Mouse (Mus musculus): ENCODE measurements around the gene Fndc11.

GRCm38 (mm10) chr2:181196628-181197300, 23.0 kb upstream of the Fndc11 start:
- no peak for TF ChIP-seq POLR2A (IDR thresholded peaks at IDR 0.05; ENCODE audit: borderline replicate concordance, extremely low read depth, low read depth, low read length)
- no peak for TF ChIP-seq CTCF (IDR thresholded peaks at IDR 0.05; ENCODE audit: insufficient read depth, low read length)

Data from lung, adult 2 months (tissue).